In the genomic region with DNA sequence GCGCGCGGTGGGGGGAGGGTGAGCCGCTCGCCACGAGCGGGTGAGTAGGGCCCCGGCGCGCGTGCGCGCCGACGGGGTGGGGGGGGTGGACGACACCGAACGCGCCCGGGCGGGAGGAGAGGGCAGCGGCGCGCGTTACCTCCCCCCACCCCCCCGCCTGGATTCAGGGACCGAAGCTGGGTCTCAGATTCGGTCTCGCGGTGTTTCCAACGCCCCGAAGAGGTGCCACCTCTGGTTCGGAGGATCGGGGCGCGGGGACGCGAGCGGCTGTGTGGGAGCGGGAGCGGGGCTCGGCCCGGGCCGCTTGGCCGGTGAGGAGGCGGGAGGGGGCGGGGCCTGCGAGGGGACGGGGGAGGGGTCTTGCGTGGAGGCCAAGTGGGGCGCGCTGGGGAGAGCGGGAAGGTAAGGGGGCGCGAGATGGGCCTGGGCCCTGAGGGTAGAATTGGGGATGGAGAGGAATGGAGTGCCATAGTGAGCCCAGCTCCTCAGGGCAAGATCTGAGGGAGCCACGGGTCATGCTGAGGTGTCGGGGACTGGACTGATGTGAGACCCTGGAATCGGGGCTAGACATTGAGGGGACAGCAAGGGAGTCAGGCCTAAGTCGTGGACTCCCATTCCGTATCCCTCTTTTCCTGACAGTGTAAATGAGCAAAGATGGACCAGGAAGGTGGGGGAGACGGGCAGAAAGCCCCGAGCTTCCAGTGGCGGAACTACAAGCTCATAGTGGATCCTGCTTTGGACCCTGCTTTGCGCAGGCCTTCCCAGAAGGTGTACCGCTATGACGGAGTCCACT, we compare ENCODE assay signal across 8 mouse cellular contexts. TPM values are rescaled to one million over a fixed set of nuclear protein-coding genes. Genes with fewer than 3 reads are reported as not detected.
A peak's percentile ranks its signal among the peaks of the same experiment; 100 is the strongest.
DNase-seq lines count a peak whose midpoint lies in the region; ATAC-seq and TF ChIP-seq lines count a peak whose summit lies in the region.

No protein-coding gene starts in this region.

- peak; percentile 46 for DNase-seq in ovary, postnatal 10 days (ENCODE audit: low spot score)
- DNase-seq in ovary, adult 18-20 months (ENCODE audit: low spot score), result no peak
- peak; percentile 76 for DNase-seq in liver, embryonic 11.5 days (ENCODE audit: low spot score)
- DNase-seq in midbrain, postnatal 0 days (ENCODE audit: low spot score), result peak; percentile 62
- peak; percentile 60 for DNase-seq in thymus, postnatal 25 days

- peaks cover 43% of the 10 kb centered on the region for H3K36me3 ChIP-seq in forebrain, embryonic 12.5 days (replicated peaks)
- H3K36me3 ChIP-seq in hindbrain, embryonic 15.5 days, result peaks cover 40% of the 10 kb centered on the region
- H3K36me3 ChIP-seq in liver, embryonic 11.5 days (ENCODE audit: control insufficient read depth, insufficient read depth, low read length), result peaks cover 24% of the 10 kb centered on the region
- peaks cover 23% of the 10 kb centered on the region for H3K36me3 ChIP-seq in midbrain, postnatal 0 days (ENCODE audit: insufficient read depth, low read length)

- H3K4me1 ChIP-seq in brown adipose tissue, adult 24 weeks (ENCODE audit: control insufficient read depth, insufficient read depth, insufficient read length, low read length), result peaks cover 6% of the 10 kb centered on the region
- H3K4me1 ChIP-seq in forebrain, embryonic 12.5 days, result peaks cover 12% of the 10 kb centered on the region
- peaks cover 22% of the 10 kb centered on the region for H3K4me1 ChIP-seq in hindbrain, embryonic 15.5 days (replicated peaks)
- H3K4me1 ChIP-seq in liver, embryonic 11.5 days (replicated peaks; ENCODE audit: control insufficient read depth, insufficient read depth, low read length), result peaks cover 20% of the 10 kb centered on the region
- no peaks in the 10 kb centered on the region for H3K4me1 ChIP-seq in midbrain, postnatal 0 days (ENCODE audit: insufficient read depth, low read length)

- H3K4me2 ChIP-seq in forebrain, embryonic 12.5 days, result peak overlapping the region; percentile 88
- H3K4me2 ChIP-seq in hindbrain, embryonic 15.5 days, result peak overlapping the region; percentile 69
- peak overlapping the region; percentile 94 for H3K4me2 ChIP-seq in liver, embryonic 11.5 days
- peak overlapping the region; percentile 89 for H3K4me2 ChIP-seq in midbrain, postnatal 0 days (ENCODE audit: low read depth, low read length, poor library complexity, severe bottlenecking)

- no peaks in the 10 kb centered on the region for H3K27me3 ChIP-seq in forebrain, embryonic 12.5 days
- no peaks in the 10 kb centered on the region for H3K27me3 ChIP-seq in hindbrain, embryonic 15.5 days
- H3K27me3 ChIP-seq in liver, embryonic 11.5 days (replicated peaks; ENCODE audit: control insufficient read depth, insufficient read depth, low read length), result no peaks in the 10 kb centered on the region
- no peaks in the 10 kb centered on the region for H3K27me3 ChIP-seq in midbrain, postnatal 0 days (ENCODE audit: insufficient read depth, low read length)

- peak overlapping the region; percentile 73 for H3K4me3 ChIP-seq in brown adipose tissue, adult 24 weeks (ENCODE audit: insufficient read depth, low read depth, low read length)
- H3K4me3 ChIP-seq in forebrain, embryonic 12.5 days (replicated peaks), result peak overlapping the region; percentile 97
- peak overlapping the region; percentile 92 for H3K4me3 ChIP-seq in hindbrain, embryonic 15.5 days
- H3K4me3 ChIP-seq in liver, embryonic 11.5 days (ENCODE audit: low read depth, low read length), result peak overlapping the region; percentile 98
- peak overlapping the region; percentile 78 for H3K4me3 ChIP-seq in midbrain, postnatal 0 days (ENCODE audit: low read depth, low read length)

- H3K27ac ChIP-seq in brown adipose tissue, adult 24 weeks (replicated peaks; ENCODE audit: low read depth, low read length), result peak overlapping the region; percentile 69; the same call in 1 of the 2 replicates
- H3K27ac ChIP-seq in forebrain, embryonic 12.5 days, result peak overlapping the region; percentile 98
- H3K27ac ChIP-seq in hindbrain, embryonic 15.5 days (replicated peaks), result peak overlapping the region; percentile 96
- H3K27ac ChIP-seq in liver, embryonic 11.5 days (ENCODE audit: low read depth, low read length), result peak overlapping the region; percentile 98
- H3K27ac ChIP-seq in midbrain, postnatal 0 days (ENCODE audit: low read depth, low read length), result peak overlapping the region; percentile 99

- WGBS in forebrain, embryonic 12.5 days, result 3% methylated on average over 53 of the region's 66 CpGs
- 3% methylated on average over 41 of the region's 66 CpGs for WGBS in hindbrain, embryonic 15.5 days
- WGBS in liver, embryonic 11.5 days, result 2% methylated on average over 65 of the region's 66 CpGs
- 4% methylated on average over 34 of the region's 66 CpGs for WGBS in midbrain, postnatal 0 days

- TF ChIP-seq CTCF in midbrain, postnatal 0 days (IDR thresholded peaks at IDR 0.05), result no peak

- peak; percentile 63 for ATAC-seq in forebrain, embryonic 12.5 days (ENCODE audit: low FRiP score)
- peak; percentile 29 for ATAC-seq in hindbrain, embryonic 15.5 days (ENCODE audit: low FRiP score, low read depth)
- peak; percentile 44 for ATAC-seq in liver, embryonic 11.5 days (replicated peaks; ENCODE audit: low FRiP score)
- peak; percentile 45 for ATAC-seq in midbrain, postnatal 0 days (ENCODE audit: low FRiP score)

- H3K9ac ChIP-seq in forebrain, embryonic 12.5 days, result peak overlapping the region; percentile 94
- peak overlapping the region; percentile 91 for H3K9ac ChIP-seq in hindbrain, embryonic 15.5 days
- peak overlapping the region; percentile 96 for H3K9ac ChIP-seq in liver, embryonic 11.5 days (ENCODE audit: low read depth, low read length)
- H3K9ac ChIP-seq in midbrain, postnatal 0 days (replicated peaks; ENCODE audit: low read length, poor library complexity, severe bottlenecking), result peak overlapping the region; percentile 90

- H3K9me3 ChIP-seq in forebrain, embryonic 12.5 days, result no peaks in the 10 kb centered on the region
- H3K9me3 ChIP-seq in hindbrain, embryonic 15.5 days, result no peaks in the 10 kb centered on the region
- no peaks in the 10 kb centered on the region for H3K9me3 ChIP-seq in liver, embryonic 11.5 days (ENCODE audit: control insufficient read depth, low read length)
- H3K9me3 ChIP-seq in midbrain, postnatal 0 days (ENCODE audit: low read length), result no peaks in the 10 kb centered on the region

RNA-seq across cellular contexts. Expression of a gene that starts 1.2 kb away (rescaled TPM):
- polyA plus RNA-seq in brown adipose tissue, adult 24 weeks (2012; ENCODE audit: insufficient read depth, insufficient read length, missing spikeins), result 11.7 and 13.6 TPM in 2 replicates
- 21.7 and 25.5 TPM in 2 replicates for polyA plus RNA-seq in forebrain, embryonic 12.5 days (2016; fragmentation: Nextera tagmentation; extraction: Ambion mirVana)
- 20.0 and 20.1 TPM in 2 replicates for polyA plus RNA-seq in hindbrain, embryonic 15.5 days (2015; fragmentation: Nextera tagmentation; extraction: Ambion mirVana)
- 24.2 and 26.0 TPM in 2 replicates for polyA plus RNA-seq in liver, embryonic 11.5 days (2014; fragmentation: Nextera tagmentation; extraction: Ambion mirVana)
- 18.0 and 19.8 TPM in 2 replicates for total RNA-seq in midbrain, postnatal 0 days (2014; rRNA removed)
- polyA plus RNA-seq in midbrain, postnatal 0 days (2015; fragmentation: Nextera tagmentation; extraction: Ambion mirVana), result 12.7 and 16.4 TPM in 2 replicates

RNA-seq across cellular contexts. Expression of a gene that starts 7.7 kb away (rescaled TPM):
- 0.54 TPM in 1 of 2 replicates, not detected in the other for polyA plus RNA-seq in brown adipose tissue, adult 24 weeks (2012; ENCODE audit: insufficient read depth, insufficient read length, missing spikeins)
- polyA plus RNA-seq in forebrain, embryonic 12.5 days (2016; fragmentation: Nextera tagmentation; extraction: Ambion mirVana), result not detected in 2 replicates
- not detected in 2 replicates for polyA plus RNA-seq in hindbrain, embryonic 15.5 days (2015; fragmentation: Nextera tagmentation; extraction: Ambion mirVana)
- polyA plus RNA-seq in liver, embryonic 11.5 days (2014; fragmentation: Nextera tagmentation; extraction: Ambion mirVana), result not detected in 2 replicates
- not detected in 2 replicates for total RNA-seq in midbrain, postnatal 0 days (2014; rRNA removed)
- not detected in 2 replicates for polyA plus RNA-seq in midbrain, postnatal 0 days (2015; fragmentation: Nextera tagmentation; extraction: Ambion mirVana)

RNA-seq across cellular contexts. Expression of a gene that starts 8.1 kb away (rescaled TPM):
- polyA plus RNA-seq in brown adipose tissue, adult 24 weeks (2012; ENCODE audit: insufficient read depth, insufficient read length, missing spikeins), result 16.8 and 23.1 TPM in 2 replicates
- 5.7 and 6.0 TPM in 2 replicates for polyA plus RNA-seq in forebrain, embryonic 12.5 days (2016; fragmentation: Nextera tagmentation; extraction: Ambion mirVana)
- 9.2 and 10.4 TPM in 2 replicates for polyA plus RNA-seq in hindbrain, embryonic 15.5 days (2015; fragmentation: Nextera tagmentation; extraction: Ambion mirVana)
- polyA plus RNA-seq in liver, embryonic 11.5 days (2014; fragmentation: Nextera tagmentation; extraction: Ambion mirVana), result 22.0 and 23.7 TPM in 2 replicates
- 14.8 and 17.6 TPM in 2 replicates for total RNA-seq in midbrain, postnatal 0 days (2014; rRNA removed)
- polyA plus RNA-seq in midbrain, postnatal 0 days (2015; fragmentation: Nextera tagmentation; extraction: Ambion mirVana), result 9.9 and 10.0 TPM in 2 replicates

RNA-seq across cellular contexts. Expression of a gene that starts 22.7 kb away (rescaled TPM):
- polyA plus RNA-seq in brown adipose tissue, adult 24 weeks (2012; ENCODE audit: insufficient read depth, insufficient read length, missing spikeins), result 39.6 and 47.1 TPM in 2 replicates
- polyA plus RNA-seq in forebrain, embryonic 12.5 days (2016; fragmentation: Nextera tagmentation; extraction: Ambion mirVana), result 7.3 and 7.6 TPM in 2 replicates
- polyA plus RNA-seq in hindbrain, embryonic 15.5 days (2015; fragmentation: Nextera tagmentation; extraction: Ambion mirVana), result 9.7 and 10.5 TPM in 2 replicates
- polyA plus RNA-seq in liver, embryonic 11.5 days (2014; fragmentation: Nextera tagmentation; extraction: Ambion mirVana), result 31.4 and 32.4 TPM in 2 replicates
- total RNA-seq in midbrain, postnatal 0 days (2014; rRNA removed), result 7.1 and 12.8 TPM in 2 replicates
- 8.6 and 11.3 TPM in 2 replicates for polyA plus RNA-seq in midbrain, postnatal 0 days (2015; fragmentation: Nextera tagmentation; extraction: Ambion mirVana)

RNA-seq across cellular contexts. Expression of a gene that starts 33.3 kb away (rescaled TPM):
- 2.7 and 3.2 TPM in 2 replicates for polyA plus RNA-seq in brown adipose tissue, adult 24 weeks (2012; ENCODE audit: insufficient read depth, insufficient read length, missing spikeins)
- polyA plus RNA-seq in forebrain, embryonic 12.5 days (2016; fragmentation: Nextera tagmentation; extraction: Ambion mirVana), result 9.0 and 10.3 TPM in 2 replicates
- 10.0 and 10.5 TPM in 2 replicates for polyA plus RNA-seq in hindbrain, embryonic 15.5 days (2015; fragmentation: Nextera tagmentation; extraction: Ambion mirVana)
- 3.1 and 3.7 TPM in 2 replicates for polyA plus RNA-seq in liver, embryonic 11.5 days (2014; fragmentation: Nextera tagmentation; extraction: Ambion mirVana)
- 207 and 221 TPM in 2 replicates for total RNA-seq in midbrain, postnatal 0 days (2014; rRNA removed)
- polyA plus RNA-seq in midbrain, postnatal 0 days (2015; fragmentation: Nextera tagmentation; extraction: Ambion mirVana), result 5.9 and 8.3 TPM in 2 replicates
